Mouse (Mus musculus) midbrain, embryonic 11.5 days (tissue): Measurements from ENCODE around the gene Pigz. TPM values are rescaled to one million over a fixed set of nuclear protein-coding genes. Genes with fewer than 3 reads are reported as not detected.

Experiments used
- ATAC-seq: fragments of 200-750 bp; cut with Nextera tagmentation; 2 replicates; pipeline ENCODE4 v1.8.0; 2017; ENCODE audit warnings: moderate TSS enrichment, moderate library complexity; ENCODE audit not compliant: low FRiP score
- DNase-seq: peaks from one replicate; pipeline ENCODE4 v3.0.0; 2015; ENCODE audit warnings: low spot score; ENCODE audit errors: missing footprints
- H3K27ac ChIP-seq: fragments of 300-500 bp; sonication (generic); 2 replicates; pipeline ENCODE4 v1.5.1; 2014; ENCODE audit warnings: low read depth, low read length
- H3K27me3 ChIP-seq: fragments of 300-500 bp; sonication (generic); 2 replicates; pipeline ENCODE4 v1.6.1; 2014; ENCODE audit warnings: mild to moderate bottlenecking, low read length, moderate library complexity, mixed read lengths; ENCODE audit not compliant: control insufficient read depth, insufficient read depth
- H3K36me3 ChIP-seq: fragments of 300-500 bp; sonication (generic); 2 replicates; pipeline ENCODE4 v1.6.1; 2014; ENCODE audit warnings: mild to moderate bottlenecking, low read length, moderate library complexity, mixed read lengths; ENCODE audit not compliant: control insufficient read depth, insufficient read depth
- H3K4me1 ChIP-seq: fragments of 300-500 bp; sonication (generic); 2 replicates; pipeline ENCODE4 v1.6.1; 2014; ENCODE audit warnings: low read length; ENCODE audit not compliant: control insufficient read depth, insufficient read depth
- H3K4me2 ChIP-seq: fragments of 300-500 bp; sonication (generic); 2 replicates; pipeline ENCODE4 v1.6.1; 2014; ENCODE audit warnings: mild to moderate bottlenecking, moderate library complexity
- H3K4me3 ChIP-seq: fragments of 300-500 bp; sonication (generic); 2 replicates; pipeline ENCODE4 v1.5.1; 2014; ENCODE audit warnings: low read depth, low read length
- H3K9ac ChIP-seq: fragments of 300-500 bp; sonication (generic); 2 replicates; pipeline ENCODE4 v1.6.1; 2014; ENCODE audit warnings: low read length
- H3K9me3 ChIP-seq: fragments of 300-500 bp; sonication (generic); 2 replicates; pipeline ENCODE4 v1.6.1; 2016; ENCODE audit warnings: low read length; ENCODE audit not compliant: control insufficient read depth
- WGBS: fragments of 180-500 bp; shearing (Covaris S2); extraction: QIAGEN DNeasy Blood & Tissue Kit; methylation state at CpG from one replicate; pipeline ENCODE4 v1.1.7; 2014; 5-methylcytosine and 5-hydroxymethylcytosine counted together
- microRNA-seq: library from miRNA; unstranded; fragments of <30 nt; microRNA quantifications from one replicate; pipeline ENCODE4, GENCODE M21; 2017
- polyA plus RNA-seq: library from polyadenylated mRNA; unstranded; fragments of >200 nt; fragmentation: Nextera tagmentation; extraction: Ambion mirVana; gene quantifications from 2 replicates; pipeline ENCODE4 v1.2.1, GENCODE M21; 2014

Pigz gene
- polyA plus RNA-seq, 1 experiment from 2014 or later, result 1.4 TPM

- WGBS, result 93% methylated on average over 7 of the region's 7 CpGs
- Histone ChIP-seq H3K4me2 (no peak overlapping the region), H3K4me1 (no peaks in the 10 kb centered on the region), H3K36me3 (peaks cover 7% of the 10 kb centered on the region; the same call in 1 of the 2 replicates), H3K9ac (no peak overlapping the region), H3K27ac (no peak overlapping the region), H3K4me3 (no peak overlapping the region), H3K9me3 (no peaks in the 10 kb centered on the region), H3K27me3 (no peaks in the 10 kb centered on the region)
- no peak for DNase-seq
- ATAC-seq, result no peak
Observed at GRCm38 (mm10) chr16:31963224-31963623, 29.6 kb downstream of the Pigz start.

- Histone ChIP-seq H3K4me1 (no peaks in the 10 kb centered on the region), H3K27me3 (no peaks in the 10 kb centered on the region), H3K4me2 (no peak overlapping the region), H3K9me3 (no peaks in the 10 kb centered on the region), H3K36me3 (peaks cover 6% of the 10 kb centered on the region), H3K9ac (no peak overlapping the region), H3K27ac (no peak overlapping the region), H3K4me3 (no peak overlapping the region)
- DNase-seq (no peak), ATAC-seq (no peak)
- 92% methylated on average over 4 of the region's 4 CpGs for WGBS
Observed at GRCm38 (mm10) chr16:31975258-31975657, 41.6 kb downstream of the Pigz start.

- H3K36me3 ChIP-seq, result peaks cover 6% of the 10 kb centered on the region
- H3K4me3 ChIP-seq, result no peak overlapping the region
- H3K27me3 ChIP-seq, result no peaks in the 10 kb centered on the region
- H3K27ac ChIP-seq, result no peak overlapping the region
- ATAC-seq (no peak), DNase-seq (no peak)
- 97% methylated on average over 3 of the region's 3 CpGs for WGBS
- no peaks in the 10 kb centered on the region for H3K9me3 ChIP-seq
- no peaks in the 10 kb centered on the region for H3K4me1 ChIP-seq
- H3K4me2 ChIP-seq, result no peak overlapping the region
- H3K9ac ChIP-seq, result no peak overlapping the region
Observed at GRCm38 (mm10) chr16:31979501-31979900, 45.9 kb downstream of the Pigz start.

GRCm38 (mm10) chr16:31980946-31981345 is 47.3 kb downstream of the Pigz start:
- no peak for ATAC-seq
- Histone ChIP-seq H3K36me3 (peaks cover 6% of the 10 kb centered on the region), H3K4me2 (no peak overlapping the region), H3K4me1 (no peaks in the 10 kb centered on the region), H3K27me3 (no peaks in the 10 kb centered on the region), H3K4me3 (no peak overlapping the region), H3K27ac (no peak overlapping the region), H3K9ac (no peak overlapping the region), H3K9me3 (no peaks in the 10 kb centered on the region)
- WGBS, result 82% methylated on average over 5 of the region's 5 CpGs
- DNase-seq, result no peak

- ATAC-seq (no peak), DNase-seq (no peak)
- H3K9me3 ChIP-seq, result no peaks in the 10 kb centered on the region
- peaks cover 13% of the 10 kb centered on the region; the same call in 1 of the 2 replicates for H3K36me3 ChIP-seq
- H3K4me3 ChIP-seq, result no peak overlapping the region
- H3K9ac ChIP-seq, result no peak overlapping the region
- no peak overlapping the region for H3K4me2 ChIP-seq
- H3K27ac ChIP-seq, result no peak overlapping the region
- 55% methylated on average over 1 of the region's 1 CpGs for WGBS
- H3K27me3 ChIP-seq, result no peaks in the 10 kb centered on the region
- no peaks in the 10 kb centered on the region for H3K4me1 ChIP-seq
Observed at GRCm38 (mm10) chr16:31992039-31992438, 58.4 kb downstream of the Pigz start.

- Histone ChIP-seq H3K4me3 (no peak overlapping the region), H3K9ac (no peak overlapping the region), H3K9me3 (no peaks in the 10 kb centered on the region), H3K4me2 (no peak overlapping the region), H3K36me3 (peaks cover 13% of the 10 kb centered on the region; the same call in 1 of the 2 replicates), H3K4me1 (no peaks in the 10 kb centered on the region), H3K27ac (no peak overlapping the region), H3K27me3 (no peaks in the 10 kb centered on the region)
- ATAC-seq (no peak), DNase-seq (no peak)
- WGBS, result 96% methylated on average over 4 of the region's 4 CpGs
Observed at GRCm38 (mm10) chr16:31993195-31993594, 59.5 kb downstream of the Pigz start.

GRCm38 (mm10) chr16:31993946-31994345 is 60.3 kb downstream of the Pigz start:
- ATAC-seq (no peak), DNase-seq (no peak)
- no peaks in the 10 kb centered on the region for H3K9me3 ChIP-seq
- H3K27ac ChIP-seq, result no peak overlapping the region
- peaks cover 9% of the 10 kb centered on the region; the same call in 1 of the 2 replicates for H3K36me3 ChIP-seq
- no peaks in the 10 kb centered on the region for H3K27me3 ChIP-seq
- no peak overlapping the region for H3K4me2 ChIP-seq
- no peak overlapping the region for H3K4me3 ChIP-seq
- H3K4me1 ChIP-seq, result no peaks in the 10 kb centered on the region
- H3K9ac ChIP-seq, result no peak overlapping the region

Small RNAs within 50 kb of the gene (microRNA-seq; reads per million reads assigned to microRNA genes)
- gene Gm26269, result not detected

Other genes starting within 250 kb of the Pigz start
- gene Meltf, start 55.0 kb upstream of the Pigz start, polyA plus RNA-seq, result 0.10 TPM in 1 of 2 replicates, not detected in the other
- gene 0610012G03Rik, start 14.6 kb downstream of the Pigz start, polyA plus RNA-seq, result 86.0 and 93.2 TPM in 2 replicates
- 165 and 173 TPM in 2 replicates for gene Ncbp2, start 14.7 kb downstream of the Pigz start, polyA plus RNA-seq
- 10.2 and 12.3 TPM in 2 replicates for gene Senp5, start 69.4 kb downstream of the Pigz start, polyA plus RNA-seq
- 49.6 and 59.6 TPM in 2 replicates for gene Pak2, start 145.5 kb downstream of the Pigz start, polyA plus RNA-seq
- gene Pigx, start 165.9 kb downstream of the Pigz start, polyA plus RNA-seq, result 150 and 153 TPM in 2 replicates
- gene Cep19, start 165.9 kb downstream of the Pigz start, polyA plus RNA-seq, result 51.7 and 56.5 TPM in 2 replicates
- gene Nrros, start 231.7 kb downstream of the Pigz start, polyA plus RNA-seq, result 7.4 and 10.3 TPM in 2 replicates
- 0.23 TPM in 1 of 2 replicates, not detected in the other for gene Bex6, start 246.0 kb downstream of the Pigz start, polyA plus RNA-seq